Mouse (Mus musculus): ENCODE measurements at regions not wholly inside any gene's neighbourhood (a gene's known extent, or its start where the extent isn't known, plus 50 kb on each side); places are given as distances from the start of the nearest gene placed in this dataset.
"Not testable (repeated sequence)": the region's sequence is repeated elsewhere in the genome, so short reads cannot be mapped to it uniquely, and the experiment has no call there.

- not testable (repeated sequence) for ATAC-seq (ENCODE audit: insufficient number of reproducible peaks, insufficient read depth, low FRiP score, low TSS enrichment); H3K9me3 ChIP-seq; H3K27ac ChIP-seq; H3K27me3 ChIP-seq; H3K36me3 ChIP-seq; H3K4me2 ChIP-seq (replicated peaks); H3K4me3 ChIP-seq; H3K4me1 ChIP-seq; H3K9ac ChIP-seq
- 37% methylated on average over 3 of the region's 3 CpGs for WGBS
Observed at GRCm38 (mm10) chr12:95491806-95492436, 200.1 kb upstream of the Flrt2 start.

- Histone ChIP-seq H3K9me3 (no peaks in the 10 kb centered on the region), H3K4me1 (no peaks in the 10 kb centered on the region), H3K4me2 (replicated peaks) (no peak overlapping the region), H3K27ac (no peak overlapping the region), H3K9ac (no peak overlapping the region), H3K27me3 (no peaks in the 10 kb centered on the region), H3K36me3 (no peaks in the 10 kb centered on the region), H3K4me3 (no peak overlapping the region)
- ATAC-seq (ENCODE audit: insufficient number of reproducible peaks, insufficient read depth, low FRiP score, low TSS enrichment), result no peak
- WGBS, result 75% methylated on average over 3 of the region's 3 CpGs
Observed at GRCm38 (mm10) chr12:95501443-95501842, 190.6 kb upstream of the Flrt2 start.

- WGBS, result 77% methylated on average over 2 of the region's 2 CpGs
- Histone ChIP-seq H3K9me3 (no peaks in the 10 kb centered on the region), H3K4me2 (replicated peaks) (no peak overlapping the region), H3K27ac (no peak overlapping the region), H3K9ac (no peak overlapping the region), H3K4me1 (no peaks in the 10 kb centered on the region), H3K36me3 (no peaks in the 10 kb centered on the region), H3K4me3 (no peak overlapping the region), H3K27me3 (no peaks in the 10 kb centered on the region)
- no peak for ATAC-seq (ENCODE audit: insufficient number of reproducible peaks, insufficient read depth, low FRiP score, low TSS enrichment)
Observed at GRCm38 (mm10) chr12:95520008-95520407, 172.0 kb upstream of the Flrt2 start.

GRCm38 (mm10) chr12:95522052-95522451 is 170.0 kb upstream of the Flrt2 start:
- no peaks in the 10 kb centered on the region for H3K27me3 ChIP-seq
- no peak overlapping the region for H3K4me3 ChIP-seq
- H3K27ac ChIP-seq, result no peak overlapping the region
- no peaks in the 10 kb centered on the region for H3K4me1 ChIP-seq
- no peak overlapping the region for H3K4me2 ChIP-seq (replicated peaks)
- ATAC-seq (ENCODE audit: insufficient number of reproducible peaks, insufficient read depth, low FRiP score, low TSS enrichment), result no peak
- no peaks in the 10 kb centered on the region for H3K9me3 ChIP-seq
- no peaks in the 10 kb centered on the region for H3K36me3 ChIP-seq
- WGBS, result 69% methylated on average over 3 of the region's 3 CpGs
- H3K9ac ChIP-seq, result no peak overlapping the region

GRCm38 (mm10) chr12:95533888-95534639 is 158.0 kb upstream of the Flrt2 start:
- H3K27me3 ChIP-seq, result no peaks in the 10 kb centered on the region
- no peak overlapping the region for H3K27ac ChIP-seq
- no peak overlapping the region for H3K4me2 ChIP-seq (replicated peaks)
- H3K9me3 ChIP-seq, result no peaks in the 10 kb centered on the region
- ATAC-seq (ENCODE audit: insufficient number of reproducible peaks, insufficient read depth, low FRiP score, low TSS enrichment), result no peak
- no peak overlapping the region for H3K4me3 ChIP-seq
- H3K9ac ChIP-seq, result no peak overlapping the region
- no peaks in the 10 kb centered on the region for H3K4me1 ChIP-seq
- H3K36me3 ChIP-seq, result no peaks in the 10 kb centered on the region
- 78% methylated on average over 8 of the region's 8 CpGs for WGBS

- no peaks in the 10 kb centered on the region for H3K9me3 ChIP-seq
- no peak overlapping the region for H3K4me3 ChIP-seq
- H3K4me1 ChIP-seq, result peaks cover 3% of the 10 kb centered on the region; the same call in 1 of the 2 replicates
- H3K36me3 ChIP-seq, result no peaks in the 10 kb centered on the region
- no peak for ATAC-seq (ENCODE audit: insufficient number of reproducible peaks, insufficient read depth, low FRiP score, low TSS enrichment)
- no peak overlapping the region for H3K4me2 ChIP-seq (replicated peaks)
- no peak overlapping the region for H3K27ac ChIP-seq
- no peaks in the 10 kb centered on the region for H3K27me3 ChIP-seq
- H3K9ac ChIP-seq, result no peak overlapping the region
- 26% methylated on average over 6 of the region's 6 CpGs for WGBS
Observed at GRCm38 (mm10) chr12:95547301-95547700, 144.7 kb upstream of the Flrt2 start.

- ATAC-seq (ENCODE audit: insufficient number of reproducible peaks, insufficient read depth, low FRiP score, low TSS enrichment), result no peak
- H3K4me2 ChIP-seq (replicated peaks), result no peak overlapping the region
- no peak overlapping the region for H3K4me3 ChIP-seq
- H3K27ac ChIP-seq, result no peak overlapping the region
- H3K9me3 ChIP-seq, result no peaks in the 10 kb centered on the region
- no peaks in the 10 kb centered on the region for H3K27me3 ChIP-seq
- 95% methylated on average over 3 of the region's 3 CpGs for WGBS
- no peak overlapping the region for H3K9ac ChIP-seq
- H3K4me1 ChIP-seq, result no peaks in the 10 kb centered on the region
- H3K36me3 ChIP-seq, result no peaks in the 10 kb centered on the region
Observed at GRCm38 (mm10) chr12:95553129-95553528, 138.9 kb upstream of the Flrt2 start.

- H3K9me3 ChIP-seq, result no peaks in the 10 kb centered on the region
- no peak overlapping the region for H3K9ac ChIP-seq
- H3K27ac ChIP-seq, result no peak overlapping the region
- ATAC-seq (ENCODE audit: insufficient number of reproducible peaks, insufficient read depth, low FRiP score, low TSS enrichment), result no peak
- H3K4me2 ChIP-seq (replicated peaks), result no peak overlapping the region
- H3K4me3 ChIP-seq, result no peak overlapping the region
- H3K36me3 ChIP-seq, result no peaks in the 10 kb centered on the region
- 49% methylated on average over 6 of the region's 6 CpGs for WGBS
- H3K27me3 ChIP-seq, result no peaks in the 10 kb centered on the region
- 0 out of 2 replicates have a peak, but pooled peaks cover 7% of the 10 kb centered on the region for H3K4me1 ChIP-seq
Observed at GRCm38 (mm10) chr12:95558706-95559406, 133.2 kb upstream of the Flrt2 start.

GRCm38 (mm10) chr12:95563431-95563830 is 128.6 kb upstream of the Flrt2 start:
- Histone ChIP-seq H3K4me1 (0 out of 2 replicates have a peak, but pooled peaks cover 7% of the 10 kb centered on the region), H3K4me3 (no peak overlapping the region), H3K9me3 (no peaks in the 10 kb centered on the region), H3K4me2 (replicated peaks) (no peak overlapping the region), H3K27ac (no peak overlapping the region), H3K27me3 (no peaks in the 10 kb centered on the region), H3K9ac (no peak overlapping the region), H3K36me3 (no peaks in the 10 kb centered on the region)
- ATAC-seq (ENCODE audit: insufficient number of reproducible peaks, insufficient read depth, low FRiP score, low TSS enrichment), result no peak
- WGBS, result 47% methylated on average over 4 of the region's 4 CpGs

- H3K36me3 ChIP-seq, result no peaks in the 10 kb centered on the region
- H3K4me1 ChIP-seq, result no peaks in the 10 kb centered on the region
- no peak overlapping the region for H3K4me3 ChIP-seq
- H3K9ac ChIP-seq, result no peak overlapping the region
- H3K27me3 ChIP-seq, result no peaks in the 10 kb centered on the region
- 95% methylated on average over 3 of the region's 3 CpGs for WGBS
- H3K9me3 ChIP-seq, result no peaks in the 10 kb centered on the region
- H3K4me2 ChIP-seq (replicated peaks), result no peak overlapping the region
- ATAC-seq (ENCODE audit: insufficient number of reproducible peaks, insufficient read depth, low FRiP score, low TSS enrichment), result no peak
- H3K27ac ChIP-seq, result no peak overlapping the region
Observed at GRCm38 (mm10) chr12:95576772-95577171, 115.3 kb upstream of the Flrt2 start.

- H3K4me1 ChIP-seq, result no peaks in the 10 kb centered on the region
- no peaks in the 10 kb centered on the region for H3K27me3 ChIP-seq
- H3K9me3 ChIP-seq, result no peaks in the 10 kb centered on the region
- H3K4me3 ChIP-seq, result no peak overlapping the region
- no peak for ATAC-seq (ENCODE audit: insufficient number of reproducible peaks, insufficient read depth, low FRiP score, low TSS enrichment)
- H3K27ac ChIP-seq, result no peak overlapping the region
- no peak overlapping the region for H3K9ac ChIP-seq
- H3K36me3 ChIP-seq, result no peaks in the 10 kb centered on the region
- H3K4me2 ChIP-seq (replicated peaks), result no peak overlapping the region
Observed at GRCm38 (mm10) chr12:95589011-95589410, 103.0 kb upstream of the Flrt2 start.

- no peaks in the 10 kb centered on the region for H3K4me1 ChIP-seq
- no peak overlapping the region for H3K4me2 ChIP-seq (replicated peaks)
- no peak overlapping the region for H3K9ac ChIP-seq
- H3K9me3 ChIP-seq, result no peaks in the 10 kb centered on the region
- H3K4me3 ChIP-seq, result no peak overlapping the region
- WGBS, result 90% methylated on average over 1 of the region's 1 CpGs
- no peak overlapping the region for H3K27ac ChIP-seq
- ATAC-seq (ENCODE audit: insufficient number of reproducible peaks, insufficient read depth, low FRiP score, low TSS enrichment), result no peak
- H3K27me3 ChIP-seq, result no peaks in the 10 kb centered on the region
- no peaks in the 10 kb centered on the region for H3K36me3 ChIP-seq
Observed at GRCm38 (mm10) chr12:95619281-95619680, 72.7 kb upstream of the Flrt2 start.

All from embryonic facial prominence, embryonic 12.5 days (tissue).